Mouse (Mus musculus) limb, embryonic 11.5 days (tissue): ENCODE results near the gene Gm45062. TPM values are rescaled to one million over a fixed set of nuclear protein-coding genes. Genes with fewer than 3 reads are reported as not detected.

Experiments
- ATAC-seq: fragments of 200-750 bp; cut with Nextera tagmentation; 2 replicates; pipeline ENCODE4 v1.8.0; 2017; ENCODE audit warnings: low read depth; ENCODE audit not compliant: insufficient number of reproducible peaks, low FRiP score, low TSS enrichment
- DNase-seq: peaks from one replicate; pipeline ENCODE4 v3.0.0-alpha.2; 2015; ENCODE audit warnings: low spot score
- H3K27ac ChIP-seq: fragments of 300-500 bp; sonication (generic); replicated peaks from 2 replicates; pipeline ENCODE4 v1.5.1; 2014; ENCODE audit warnings: low read depth, mild to moderate bottlenecking, low read length
- H3K27me3 ChIP-seq: fragments of 300-500 bp; sonication (generic); 2 replicates; pipeline ENCODE4 v1.6.1; 2014; ENCODE audit warnings: mild to moderate bottlenecking, low read length, mixed read lengths; ENCODE audit not compliant: control insufficient read depth, insufficient read depth
- H3K36me3 ChIP-seq: fragments of 300-500 bp; sonication (generic); 2 replicates; pipeline ENCODE4 v1.6.1; 2014; ENCODE audit warnings: mild to moderate bottlenecking, low read length, moderate library complexity, mixed read lengths; ENCODE audit not compliant: control insufficient read depth, insufficient read depth
- H3K4me1 ChIP-seq: fragments of 300-500 bp; sonication (generic); 2 replicates; pipeline ENCODE4 v1.6.1; 2014; ENCODE audit warnings: low read length, mixed read lengths; ENCODE audit not compliant: control insufficient read depth, insufficient read depth
- H3K4me2 ChIP-seq: fragments of 300-500 bp; sonication (generic); 2 replicates; pipeline ENCODE4 v1.6.1; 2014; ENCODE audit warnings: low read depth, mild to moderate bottlenecking, moderate library complexity; ENCODE audit not compliant: severe bottlenecking
- H3K4me3 ChIP-seq: fragments of 300-500 bp; sonication (generic); 2 replicates; pipeline ENCODE4 v1.5.1; 2014; ENCODE audit warnings: low read depth, low read length
- H3K9ac ChIP-seq: fragments of 300-500 bp; sonication (generic); 2 replicates; pipeline ENCODE4 v1.6.1; 2014; ENCODE audit warnings: mild to moderate bottlenecking, low read length
- H3K9me3 ChIP-seq: fragments of 300-500 bp; sonication (generic); 2 replicates; pipeline ENCODE4 v1.6.1; 2016; ENCODE audit warnings: low read length; ENCODE audit not compliant: control insufficient read depth
- WGBS: fragments of 180-500 bp; shearing (Covaris S2); extraction: QIAGEN DNeasy Blood & Tissue Kit; methylation state at CpG from one replicate; pipeline ENCODE4 v1.1.7; 2014; 5-methylcytosine and 5-hydroxymethylcytosine counted together
- polyA plus RNA-seq: library from polyadenylated mRNA; unstranded; fragments of >200 nt; fragmentation: Nextera tagmentation; extraction: Ambion mirVana; gene quantifications from 2 replicates; pipeline ENCODE4 v1.2.1, GENCODE M21; 2014

The Gm45062 gene
- 16.1 and 16.6 TPM in 2 replicates for polyA plus RNA-seq

- Histone ChIP-seq H3K27me3 (no peaks in the 10 kb centered on the region), H3K4me1 (0 out of 2 replicates have a peak, but pooled peaks cover 5% of the 10 kb centered on the region), H3K4me3 (peak within 1 kb of the TSS; percentile 67), H3K9me3 (no peaks in the 10 kb centered on the region), H3K27ac (0 out of 2 replicates have a peak within 1 kb of the TSS, but pooled peaks have one; percentile 9), H3K9ac (peak within 1 kb of the TSS; percentile 72), H3K4me2 (peak within 1 kb of the TSS; percentile 89), H3K36me3 (no peaks in the 10 kb centered on the region)
- DNase-seq: peak; percentile 97
- WGBS: under 1% methylated on average over 64 of the region's 64 CpGs
- peak; percentile 100 for ATAC-seq
These were observed at the start of gene Gm45062, which contains the start of the genes Rpa3 and Umad1 for GRCm38 (mm10) chr6:8259004-8259666. Gene Gm45062 (plus strand): TSS chr6:8259450. Gene Rpa3 (minus strand): TSS chr6:8259173. Gene Umad1 (plus strand): TSS chr6:8259288.

GRCm38 (mm10) chr6:8209866-8210186 lies 49.4 kb upstream of the Gm45062 start:
- Histone ChIP-seq H3K36me3 (no peaks in the 10 kb centered on the region; the same call in 1 of the 2 replicates), H3K4me3 (peak overlapping the region; percentile 80), H3K27ac (peak overlapping the region; percentile 93), H3K4me2 (peak overlapping the region; percentile 56), H3K27me3 (no peaks in the 10 kb centered on the region), H3K9ac (peak overlapping the region; percentile 88), H3K4me1 (no peaks in the 10 kb centered on the region), H3K9me3 (no peaks in the 10 kb centered on the region)
- ATAC-seq: no peak
- DNase-seq: no peak
- WGBS: 13% methylated on average over 10 of the region's 10 CpGs

- DNase-seq (no peak), ATAC-seq (no peak)
- H3K4me2 ChIP-seq: no peak overlapping the region
- WGBS: 89% methylated on average over 3 of the region's 3 CpGs
- H3K4me1 ChIP-seq: no peaks in the 10 kb centered on the region
- H3K36me3 ChIP-seq: peaks cover 2% of the 10 kb centered on the region; the same call in 1 of the 2 replicates
- H3K27ac ChIP-seq: no peak overlapping the region
- H3K27me3 ChIP-seq: no peaks in the 10 kb centered on the region
- no peaks in the 10 kb centered on the region for H3K9me3 ChIP-seq
- no peak overlapping the region for H3K4me3 ChIP-seq
- no peak overlapping the region for H3K9ac ChIP-seq
These were observed 48.6 kb upstream of the Gm45062 start for GRCm38 (mm10) chr6:8210661-8211060.

GRCm38 (mm10) chr6:8227035-8227434 lies 32.2 kb upstream of the Gm45062 start:
- no peak overlapping the region for H3K4me2 ChIP-seq
- H3K9ac ChIP-seq: no peak overlapping the region
- WGBS: 93% methylated on average over 3 of the region's 3 CpGs
- H3K4me1 ChIP-seq: no peaks in the 10 kb centered on the region
- DNase-seq (no peak), ATAC-seq (no peak)
- no peak overlapping the region for H3K4me3 ChIP-seq
- peaks cover under 1% of the 10 kb centered on the region; the same call in 1 of the 2 replicates for H3K36me3 ChIP-seq
- no peaks in the 10 kb centered on the region for H3K9me3 ChIP-seq
- H3K27ac ChIP-seq: no peak overlapping the region
- no peaks in the 10 kb centered on the region for H3K27me3 ChIP-seq

GRCm38 (mm10) chr6:8228596-8228995 lies 30.7 kb upstream of the Gm45062 start:
- Histone ChIP-seq H3K4me2 (no peak overlapping the region), H3K4me3 (no peak overlapping the region), H3K9ac (no peak overlapping the region), H3K9me3 (no peaks in the 10 kb centered on the region), H3K27ac (no peak overlapping the region), H3K27me3 (no peaks in the 10 kb centered on the region), H3K4me1 (no peaks in the 10 kb centered on the region), H3K36me3 (no peaks in the 10 kb centered on the region; the same call in 1 of the 2 replicates)
- no peak for ATAC-seq
- DNase-seq: no peak
- 91% methylated on average over 3 of the region's 3 CpGs for WGBS

GRCm38 (mm10) chr6:8258316-8258715 lies 934 bp upstream of the Gm45062 start:
- Histone ChIP-seq H3K27ac (no peak overlapping the region), H3K9me3 (no peaks in the 10 kb centered on the region), H3K4me1 (0 out of 2 replicates have a peak, but pooled peaks cover 5% of the 10 kb centered on the region), H3K9ac (peak overlapping the region; percentile 72), H3K4me2 (peak overlapping the region; percentile 39), H3K4me3 (peak overlapping the region; percentile 67), H3K27me3 (no peaks in the 10 kb centered on the region), H3K36me3 (0 out of 2 replicates have a peak, but pooled peaks cover 3% of the 10 kb centered on the region)
- ATAC-seq (no peak; the same call in 1 of the 2 replicates), DNase-seq (no peak)
- WGBS: 12% methylated on average over 6 of the region's 6 CpGs

GRCm38 (mm10) chr6:8259667-8260044 lies 406 bp downstream of the Gm45062 start:
- no peaks in the 10 kb centered on the region for H3K36me3 ChIP-seq
- H3K27me3 ChIP-seq: no peaks in the 10 kb centered on the region
- 0% methylated on average over 8 of the region's 8 CpGs for WGBS
- peak overlapping the region; percentile 56 for H3K9ac ChIP-seq
- H3K4me2 ChIP-seq: peak overlapping the region; percentile 89
- no peaks in the 10 kb centered on the region for H3K9me3 ChIP-seq
- no peak overlapping the region for H3K27ac ChIP-seq
- H3K4me3 ChIP-seq: peak overlapping the region; percentile 67
- no peak for DNase-seq
- H3K4me1 ChIP-seq: 0 out of 2 replicates have a peak, but pooled peaks cover 5% of the 10 kb centered on the region
- peak; percentile 49 for ATAC-seq

- H3K4me2 ChIP-seq: no peak overlapping the region
- H3K27me3 ChIP-seq: no peaks in the 10 kb centered on the region
- no peaks in the 10 kb centered on the region for H3K9me3 ChIP-seq
- ATAC-seq (no peak), DNase-seq (no peak)
- no peak overlapping the region for H3K4me3 ChIP-seq
- H3K9ac ChIP-seq: no peak overlapping the region
- 95% methylated on average over 3 of the region's 3 CpGs for WGBS
- H3K27ac ChIP-seq: no peak overlapping the region
- H3K4me1 ChIP-seq: no peaks in the 10 kb centered on the region
- no peaks in the 10 kb centered on the region for H3K36me3 ChIP-seq
These were observed 11.8 kb downstream of the Gm45062 start for GRCm38 (mm10) chr6:8271047-8271446.
